Mouse (Mus musculus) heart, postnatal 0 days (tissue): ENCODE data around the gene Col9a3.

Experiments used
- CTCF ChIP-seq: IDR thresholded peaks from 2 replicates; pipeline ENCODE4 v1.5.1; 2016; ENCODE audit warnings: antibody characterized with exemption, control low read depth, low read depth
- EP300 ChIP-seq: IDR thresholded peaks from 2 replicates; pipeline ENCODE4 v1.6.1; 2016; ENCODE audit warnings: antibody characterized with exemption, low read depth

- TF ChIP-seq CTCF (no peak), EP300 (no peak)
Observed at GRCm38 (mm10) chr2:180552340-180552739, 45.2 kb upstream of the Col9a3 start.
